Mouse (Mus musculus) cortical plate, adult 2 months (tissue): ENCODE measurements around the gene Ly6g6f.

Experiments
- CTCF ChIP-seq: fragments of 200-500 bp; IDR thresholded peaks from 2 replicates; pipeline ENCODE4 v1.5.1; 2011; ENCODE audit warnings: mild to moderate bottlenecking, control low read depth, low read length; ENCODE audit not compliant: insufficient read depth; ENCODE audit errors: extremely low read depth
- POLR2A ChIP-seq: fragments of 200-500 bp; IDR thresholded peaks from 2 replicates; pipeline ENCODE4 v1.6.1; 2011; ENCODE audit warnings: mild to moderate bottlenecking, low read length, control low read depth; ENCODE audit not compliant: insufficient read depth; ENCODE audit errors: extremely low read depth

DNA sequence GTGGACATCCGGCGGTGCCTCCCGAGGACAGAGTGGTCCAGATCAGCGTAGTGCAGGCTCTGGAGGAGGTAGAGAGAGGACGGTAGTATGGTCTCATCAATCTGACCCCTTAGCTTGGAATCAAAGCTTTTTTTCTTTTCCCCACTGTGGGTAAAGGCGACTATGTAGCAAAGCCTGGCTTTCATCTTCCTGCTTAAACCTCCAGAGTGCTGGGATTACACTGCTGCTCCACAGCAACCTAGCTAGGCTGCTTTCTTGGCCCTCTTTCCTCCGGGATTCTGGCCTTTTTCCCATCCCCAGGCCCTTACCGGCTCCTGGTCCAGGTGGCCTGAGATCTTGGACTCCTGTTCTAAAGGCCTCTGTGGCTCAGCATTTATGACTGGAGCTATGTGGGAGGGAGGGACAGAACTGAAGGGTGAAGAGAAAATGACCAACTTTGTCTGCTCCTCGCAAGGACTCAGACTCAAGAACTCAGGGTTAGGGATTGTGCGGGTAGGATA is 21.0 kb downstream of the Ly6g6f start:
- TF ChIP-seq CTCF, result no peak
- TF ChIP-seq POLR2A, result no peak
